Mouse (Mus musculus) macrophage (primary cell): ENCODE measurements around the gene Rbm15b. TPM values are rescaled to one million over a fixed set of nuclear protein-coding genes. Genes with fewer than 3 reads are reported as not detected.
A peak's percentile ranks its signal among the peaks of the same experiment; 100 is the strongest.

ENCODE experiments used
- H3K27ac ChIP-seq: fragments of 350-480 bp; formaldehyde crosslinking; 2 replicates; pipeline ENCODE4 v1.9.0; 2021
- H3K36me3 ChIP-seq: fragments of 350-480 bp; formaldehyde crosslinking; 2 replicates; pipeline ENCODE4 v1.9.0; 2021; ENCODE audit errors: inconsistent target
- H3K4me3 ChIP-seq: fragments of 350-480 bp; formaldehyde crosslinking; 2 replicates; pipeline ENCODE4 v1.9.0; 2021; ENCODE audit errors: inconsistent target
- H3K79me2 ChIP-seq: fragments of 350-480 bp; formaldehyde crosslinking; 2 replicates; pipeline ENCODE4 v1.9.0; 2021; ENCODE audit errors: inconsistent target
- WGBS: methylation state at CpG from one replicate; pipeline ENCODE4 v1.1.7; 2026; ENCODE audit warnings: inconsistent platforms; ENCODE audit not compliant: missing documents; 5-methylcytosine and 5-hydroxymethylcytosine counted together
- polyA plus RNA-seq: library from polyadenylated mRNA; stranded (reverse); fragments of 250-400 nt; gene quantifications from 3 replicates; pipeline ENCODE4 v1.2.4, GENCODE M21; 2018; ENCODE audit warnings: inconsistent platforms
- total RNA-seq, 78 experiments: library from RNA; depleted of rRNA; stranded (reverse); fragments of 250-400 nt; gene quantifications; 1 replicate in 9 of 78; 2 replicates in 24 of 78; 3 replicates in 43 of 78; 4 replicates in 2 of 78; pipeline ENCODE4 v1.2.4; 2018; ENCODE audit warnings: inconsistent platforms in 56 of 78

The Rbm15b gene
- total RNA-seq (2018; cell fraction: chromatin; rRNA removed): 10 to 100 TPM in 5 of 26 experiments, 1 to 10 TPM in 21; 3.6 to 14.8 (median 7.9) TPM
- 10 to 100 TPM in 15 of 26 experiments, 1 to 10 TPM in 11; 6.9 to 15.0 (median 10.3) TPM for total RNA-seq (2018; cell fraction: cytosol; rRNA removed)
- 10 to 100 TPM in 20 of 26 experiments, 1 to 10 TPM in 6; 6.4 to 27.2 (median 14.1) TPM for total RNA-seq (2018; cell fraction: nucleus; rRNA removed)
- polyA plus RNA-seq: 7.7 to 8.1 TPM (median 7.8 TPM) in 3 replicates

DNA sequence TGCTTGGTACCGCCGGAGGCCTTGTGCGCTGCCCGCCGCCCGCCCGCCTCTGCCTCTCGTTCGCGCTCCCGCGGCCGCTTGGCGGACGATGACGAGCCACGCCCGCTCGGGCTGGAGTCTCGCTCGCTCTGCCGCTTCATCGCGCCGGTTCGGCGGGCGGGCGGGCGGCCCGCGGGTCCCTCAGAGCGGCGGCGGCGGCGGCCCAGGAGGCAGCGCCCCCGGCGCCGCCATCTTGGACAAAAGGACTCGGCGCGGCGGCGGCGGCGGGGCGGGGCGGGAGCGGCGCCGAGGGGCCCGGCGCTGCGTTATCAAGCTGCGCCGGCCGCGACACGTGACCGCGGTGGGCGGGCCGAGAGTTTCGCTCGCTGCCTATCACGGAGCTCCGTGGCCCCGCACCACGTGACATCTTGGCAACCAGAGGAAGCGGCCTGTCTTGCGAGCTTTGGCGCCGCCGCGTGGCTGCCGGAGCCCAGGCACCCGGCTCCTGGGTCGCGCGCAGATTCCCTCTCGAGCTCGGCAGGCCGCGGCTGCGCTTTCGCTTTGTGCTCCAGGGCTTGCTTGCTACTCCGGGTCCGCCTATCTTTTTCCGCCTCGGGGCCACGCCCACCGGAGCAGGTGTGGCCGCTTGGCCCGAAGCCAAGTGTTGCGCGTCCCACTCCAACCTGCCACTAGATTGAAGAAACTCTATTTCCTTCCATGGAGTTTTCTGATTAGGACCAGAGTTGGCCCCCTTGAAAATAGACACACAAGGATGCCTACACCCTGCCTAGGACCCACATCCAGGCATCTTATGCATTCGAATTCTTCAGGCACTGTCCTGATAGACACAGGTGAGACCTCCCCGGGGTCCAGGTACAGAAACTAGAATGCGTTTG lies at the start of gene Rbm15b:
Rbm15b (minus strand) TSS at position 601 of the 875 bp plus-strand sequence.
- Histone ChIP-seq H3K36me3 (peaks cover 25% of the 10 kb centered on the region; the same call in 1 of the 2 replicates), H3K27ac (no peak within 1 kb of the TSS), H3K4me3 (peak within 1 kb of the TSS; percentile 10; the same call in 1 of the 2 replicates), H3K79me2 (peaks cover 46% of the 10 kb centered on the region)
- WGBS: 3% methylated on average over 80 of the region's 101 CpGs

- H3K79me2 ChIP-seq: no peaks in the 10 kb centered on the region
- WGBS: 100% methylated on average over 1 of the region's 1 CpGs
- H3K36me3 ChIP-seq: no peaks in the 10 kb centered on the region
- H3K4me3 ChIP-seq: no peak overlapping the region
- H3K27ac ChIP-seq: no peak overlapping the region
These were observed 47.8 kb upstream of the Rbm15b start for GRCm38 (mm10) chr9:106934998-106935397.

DNA sequence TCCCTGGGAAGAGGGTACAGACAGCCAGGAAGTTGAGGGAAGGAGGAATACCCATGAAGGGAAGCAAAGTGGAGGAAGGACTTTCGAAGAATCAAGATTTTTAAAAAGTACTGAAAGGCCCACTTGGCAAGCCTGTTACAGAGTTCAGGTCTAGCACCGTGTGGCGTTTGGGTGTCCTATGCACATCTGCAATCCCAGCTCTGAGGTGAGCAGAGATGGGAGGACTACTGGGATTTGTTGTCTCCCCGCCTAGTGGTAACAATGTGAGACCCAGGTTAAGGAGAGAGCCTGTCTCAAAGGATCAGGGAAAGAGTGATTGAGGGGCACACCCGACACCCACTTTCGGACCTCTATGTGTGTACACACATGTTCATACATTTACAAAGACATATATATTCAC lies 27.6 kb upstream of the Rbm15b start:
- 90% methylated on average over 6 of the region's 6 CpGs for WGBS
- no peaks in the 10 kb centered on the region for H3K79me2 ChIP-seq
- no peaks in the 10 kb centered on the region for H3K36me3 ChIP-seq
- no peak overlapping the region for H3K4me3 ChIP-seq
- no peak overlapping the region for H3K27ac ChIP-seq

- H3K79me2 ChIP-seq: no peaks in the 10 kb centered on the region
- H3K4me3 ChIP-seq: no peak overlapping the region
- WGBS: 32% methylated on average over 1 of the region's 1 CpGs
- no peaks in the 10 kb centered on the region for H3K36me3 ChIP-seq
- no peak overlapping the region for H3K27ac ChIP-seq
These were observed 26.5 kb upstream of the Rbm15b start for GRCm38 (mm10) chr9:106913759-106914158.

DNA sequence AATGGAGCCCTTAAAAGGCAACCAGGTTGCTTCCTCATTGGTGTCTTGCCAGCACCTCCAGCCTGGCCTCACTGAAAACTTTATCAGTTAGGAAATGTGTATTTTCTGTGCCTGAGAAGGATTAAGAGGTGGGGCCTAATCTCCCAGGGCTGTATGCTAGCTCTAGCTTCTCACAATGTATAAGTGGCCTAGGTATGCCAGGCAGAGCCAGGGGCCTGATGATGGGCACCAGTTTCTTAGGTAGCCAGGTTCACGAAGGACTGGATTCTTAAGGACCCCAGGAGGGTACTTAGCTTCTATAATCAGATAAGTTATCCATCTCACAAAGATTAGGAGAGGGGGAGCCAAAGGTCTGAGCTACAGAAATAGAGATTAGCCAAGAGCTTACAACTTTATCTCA lies 24.4 kb upstream of the Rbm15b start:
- 88% methylated on average over 1 of the region's 1 CpGs for WGBS
- Histone ChIP-seq H3K79me2 (no peaks in the 10 kb centered on the region), H3K36me3 (no peaks in the 10 kb centered on the region), H3K4me3 (no peak overlapping the region), H3K27ac (no peak overlapping the region)

DNA sequence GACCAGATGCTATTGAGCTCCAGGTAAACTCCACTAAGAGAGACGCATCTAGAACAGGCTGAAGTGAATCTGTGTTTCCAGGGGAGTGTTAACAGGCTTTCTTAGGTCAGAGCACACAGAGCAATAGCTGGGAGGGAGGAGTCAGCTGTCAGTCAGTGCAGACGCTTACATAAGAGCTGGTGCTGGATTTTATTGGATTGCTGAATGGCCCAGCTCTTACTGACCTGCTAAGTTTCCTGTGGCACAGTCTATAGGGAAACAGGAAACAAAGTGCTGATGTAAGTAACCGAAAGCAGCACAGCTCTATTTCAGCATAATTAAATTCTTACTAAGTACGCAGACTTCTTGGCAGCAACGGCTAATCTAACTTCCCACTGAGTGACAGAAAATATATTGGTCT lies 21.5 kb upstream of the Rbm15b start:
- Histone ChIP-seq H3K4me3 (no peak overlapping the region), H3K79me2 (no peaks in the 10 kb centered on the region), H3K36me3 (no peaks in the 10 kb centered on the region), H3K27ac (peak overlapping the region; percentile 72)
- WGBS: 3% methylated on average over 5 of the region's 5 CpGs

- 94% methylated on average over 3 of the region's 3 CpGs for WGBS
- Histone ChIP-seq H3K36me3 (no peaks in the 10 kb centered on the region), H3K27ac (peak overlapping the region; percentile 72), H3K79me2 (no peaks in the 10 kb centered on the region), H3K4me3 (no peak overlapping the region)
These were observed 20.9 kb upstream of the Rbm15b start for GRCm38 (mm10) chr9:106908174-106908573.

- Histone ChIP-seq H3K36me3 (no peaks in the 10 kb centered on the region), H3K79me2 (no peaks in the 10 kb centered on the region), H3K4me3 (no peak overlapping the region), H3K27ac (no peak overlapping the region)
- WGBS: 96% methylated on average over 8 of the region's 8 CpGs
These were observed 19.4 kb upstream of the Rbm15b start for GRCm38 (mm10) chr9:106906597-106906996.

DNA sequence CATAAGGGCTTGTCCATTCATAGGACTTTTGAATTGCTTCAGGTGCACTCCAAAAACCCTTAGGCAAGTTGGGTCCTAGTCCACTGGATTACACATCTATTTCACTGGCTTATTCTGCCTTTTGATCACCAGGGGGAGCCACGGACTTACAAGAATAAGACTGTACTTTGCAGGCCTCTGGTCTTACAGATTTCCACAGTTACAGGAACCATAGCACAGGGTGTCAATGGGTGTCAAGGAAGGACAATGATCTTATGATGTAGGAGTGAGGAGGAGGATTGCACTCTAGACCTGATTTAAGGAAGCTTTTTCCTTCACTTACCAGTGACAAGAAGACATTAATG lies 16.5 kb upstream of the Rbm15b start:
- Histone ChIP-seq H3K36me3 (no peaks in the 10 kb centered on the region), H3K79me2 (no peaks in the 10 kb centered on the region), H3K27ac (no peak overlapping the region), H3K4me3 (no peak overlapping the region)
- 9% methylated on average over 1 of the region's 1 CpGs for WGBS

DNA sequence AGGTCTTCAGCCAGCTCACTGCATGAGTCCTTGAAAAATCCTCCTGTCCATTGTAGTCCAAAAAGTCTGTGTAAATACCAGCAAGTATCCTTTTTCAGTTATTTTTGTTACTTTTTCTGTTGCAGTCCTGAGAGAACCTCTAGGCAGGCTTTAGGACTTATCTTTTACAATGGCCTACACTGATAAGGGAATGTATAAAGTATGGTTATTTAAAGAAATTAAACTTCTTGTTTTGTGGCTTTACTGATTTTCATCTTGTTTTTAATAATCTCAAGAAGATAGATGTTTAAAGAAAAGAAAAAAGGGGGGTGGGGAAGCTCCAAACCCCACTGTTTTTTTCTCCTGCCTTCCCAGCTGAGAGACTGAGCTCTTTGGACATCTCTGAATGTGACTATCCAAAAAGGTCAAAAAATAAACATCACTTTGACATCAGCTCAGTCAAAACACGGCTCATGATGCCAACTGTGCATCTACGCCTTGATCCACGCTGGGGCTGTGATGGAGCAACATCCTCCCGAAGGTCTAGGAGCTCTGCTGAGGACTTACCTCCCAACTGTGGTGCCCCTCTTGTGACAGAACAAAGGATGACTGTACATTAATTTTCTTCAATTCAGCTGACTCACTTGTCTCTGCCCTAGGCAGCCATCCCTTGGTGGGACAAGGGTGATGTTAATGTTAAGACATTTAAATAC lies 16.0 kb upstream of the Rbm15b start:
- H3K27ac ChIP-seq: no peak overlapping the region
- H3K4me3 ChIP-seq: no peak overlapping the region
- H3K36me3 ChIP-seq: no peaks in the 10 kb centered on the region
- no peaks in the 10 kb centered on the region for H3K79me2 ChIP-seq
- 69% methylated on average over 4 of the region's 4 CpGs for WGBS

DNA sequence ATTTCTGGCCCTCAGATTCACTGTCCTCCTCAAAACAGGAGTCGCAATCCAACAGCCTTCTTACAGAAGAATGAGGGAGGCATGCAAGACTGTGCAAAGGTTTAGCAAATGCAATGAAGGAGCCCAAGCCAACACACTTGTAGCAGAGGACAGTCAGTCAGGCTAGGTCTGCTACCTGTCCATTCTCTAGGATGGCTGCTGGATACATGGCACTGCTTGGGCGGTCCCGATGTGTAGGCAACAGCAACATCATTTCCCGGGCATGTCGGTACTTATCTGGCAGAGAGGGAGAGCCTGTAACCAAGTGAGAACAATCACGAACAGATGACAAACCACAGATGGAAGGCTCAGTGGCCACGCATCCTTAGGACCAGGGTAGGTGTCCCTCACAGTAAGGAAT lies 14.4 kb upstream of the Rbm15b start:
- WGBS: 94% methylated on average over 7 of the region's 7 CpGs
- Histone ChIP-seq H3K79me2 (no peaks in the 10 kb centered on the region), H3K27ac (no peak overlapping the region), H3K4me3 (no peak overlapping the region), H3K36me3 (no peaks in the 10 kb centered on the region)

DNA sequence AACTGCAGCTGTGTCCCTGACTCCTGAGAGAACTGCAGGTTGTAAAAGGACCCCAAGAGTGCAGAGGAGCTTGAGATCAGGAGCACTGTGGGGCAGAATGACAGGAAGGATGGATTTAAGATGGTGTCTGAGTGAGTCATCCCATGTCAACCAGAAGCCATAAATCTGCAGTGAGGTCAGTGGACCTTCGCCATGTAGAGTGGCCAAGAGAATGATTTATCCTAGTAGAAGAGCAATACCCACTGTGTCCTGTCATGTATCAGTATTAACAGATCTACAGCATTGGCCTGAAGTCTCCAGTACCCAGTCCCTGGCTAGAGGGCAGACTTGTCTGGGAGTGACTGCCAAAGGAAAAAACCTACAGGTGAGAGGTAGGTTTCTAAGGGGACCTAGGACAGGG lies 11.7 kb upstream of the Rbm15b start:
- H3K27ac ChIP-seq: no peak overlapping the region
- no peaks in the 10 kb centered on the region for H3K36me3 ChIP-seq
- no peak overlapping the region for H3K4me3 ChIP-seq
- WGBS: 100% methylated on average over 1 of the region's 1 CpGs
- H3K79me2 ChIP-seq: no peaks in the 10 kb centered on the region

DNA sequence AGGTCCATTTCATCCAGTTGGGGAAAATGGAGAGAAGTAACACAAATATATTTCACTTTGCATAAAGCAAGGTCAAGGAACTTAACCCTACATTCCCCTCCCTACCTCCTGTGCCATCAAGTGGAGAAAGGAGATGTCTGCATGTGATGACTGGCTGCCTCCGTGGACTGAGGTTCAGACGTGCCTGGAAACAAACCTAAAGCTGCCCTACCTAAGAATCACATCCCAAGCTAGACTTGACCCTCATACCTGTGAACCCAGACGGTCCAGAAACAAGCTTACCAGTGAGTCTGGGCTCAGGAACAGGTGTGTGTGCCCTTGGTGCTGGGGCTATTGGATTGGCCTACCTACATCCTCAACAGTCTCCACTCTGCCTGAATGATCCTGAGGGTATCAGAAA lies 6.1 kb upstream of the Rbm15b start:
- Histone ChIP-seq H3K27ac (no peak overlapping the region), H3K79me2 (peaks cover 30% of the 10 kb centered on the region), H3K36me3 (peaks cover 16% of the 10 kb centered on the region; the same call in 1 of the 2 replicates), H3K4me3 (no peak overlapping the region)
- 58% methylated on average over 3 of the region's 3 CpGs for WGBS

DNA sequence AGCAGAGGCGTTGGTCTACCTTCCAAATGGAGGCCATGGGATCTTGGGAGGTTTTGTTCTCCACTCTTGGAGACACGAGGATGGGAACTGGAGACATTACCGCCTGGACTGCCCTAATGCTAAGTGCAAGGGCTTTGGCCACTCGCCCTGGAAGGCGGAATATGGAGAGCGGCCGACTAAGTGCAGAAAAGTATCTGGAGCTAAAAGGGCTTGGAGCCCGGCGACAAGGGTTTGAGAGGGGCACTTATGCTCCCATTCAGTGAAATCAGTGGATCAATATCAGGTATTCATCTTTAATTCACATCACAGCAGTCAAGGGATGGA lies 5.3 kb upstream of the Rbm15b start:
- 0% methylated on average over 9 of the region's 9 CpGs for WGBS
- H3K4me3 ChIP-seq: peak overlapping the region; percentile 81
- H3K27ac ChIP-seq: peak overlapping the region; percentile 85
- peaks cover 30% of the 10 kb centered on the region for H3K79me2 ChIP-seq
- H3K36me3 ChIP-seq: peaks cover 16% of the 10 kb centered on the region; the same call in 1 of the 2 replicates
